Mouse (Mus musculus) naive thymus-derived CD4-positive, alpha-beta T cell, adult 5 months (primary cell): ENCODE data around the gene Naa50. TPM values are rescaled to one million over a fixed set of nuclear protein-coding genes. Genes with fewer than 3 reads are reported as not detected.

Source experiments
- polyA plus RNA-seq: library from polyadenylated mRNA; unstranded; fragments of 100-300 nt; shearing (Covaris generic); gene quantifications from one replicate; pipeline ENCODE4 v1.2.1, GENCODE M21; 2017

The Naa50 gene
- polyA plus RNA-seq, result 70.6 TPM

GRCm38 (mm10) chr16:44139536-44140185, at the start of gene Naa50, which contains the start of gene Atp6v1a:
Naa50 (plus strand) TSS chr16:44139830.
Atp6v1a (minus strand) TSS chr16:44139705.

DNA sequence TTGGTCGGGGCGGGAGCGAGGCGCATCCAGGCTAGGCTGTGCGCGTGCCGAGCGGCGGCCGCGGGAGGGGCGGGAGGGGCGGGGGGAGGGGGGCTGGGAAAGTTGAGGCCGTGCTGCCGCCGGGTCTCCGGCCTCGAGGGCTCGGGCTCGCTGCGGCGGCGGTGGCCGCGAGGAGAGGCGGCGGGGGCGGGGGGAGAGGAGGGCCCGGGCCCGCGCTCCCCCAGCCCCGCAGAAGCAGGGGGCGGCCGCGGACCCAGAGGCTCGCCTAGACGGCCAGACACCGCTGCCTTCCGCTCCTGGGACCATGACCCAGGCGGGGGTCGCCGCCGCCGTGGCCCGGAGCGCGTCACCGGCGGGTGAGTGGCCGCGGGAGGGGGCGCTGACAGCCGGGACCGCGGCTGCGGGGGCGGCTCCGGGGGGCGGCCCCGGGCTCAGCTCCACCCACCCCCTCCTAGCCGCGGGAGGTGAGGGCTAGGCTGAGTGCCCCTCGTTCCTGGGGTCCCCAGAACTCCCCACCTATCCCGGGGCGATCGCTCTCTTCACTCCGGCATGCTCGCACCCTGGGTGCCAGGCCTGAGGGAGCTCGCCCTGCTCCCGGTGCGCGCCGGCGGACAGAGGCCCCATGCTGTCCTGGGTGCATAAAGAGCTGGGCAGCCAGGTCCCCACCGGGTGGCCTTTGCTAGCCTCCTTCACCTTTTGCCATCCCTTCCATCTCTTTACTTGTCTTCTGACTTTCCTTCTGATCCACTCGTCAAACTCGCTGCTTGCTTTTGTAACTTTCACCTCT, 33.7 kb downstream of the Naa50 start, which contains the start of gene Usf3:
Gene Usf3 (plus strand): TSS at position 92 of the 787 bp plus-strand sequence.

Other genes with a start within 250 kb of the Naa50 start
- 21.5 TPM for gene Qtrt2, start 213.0 kb upstream of the Naa50 start, polyA plus RNA-seq
- 9.8 TPM for gene Zdhhc23, start 160.0 kb upstream of the Naa50 start, polyA plus RNA-seq
- 2.6 TPM for gene Gramd1c, start 76.5 kb upstream of the Naa50 start, polyA plus RNA-seq
- gene Atp6v1a, start 125 bp upstream of the Naa50 start, polyA plus RNA-seq, result 22.9 TPM
- 6.4 TPM for gene Usf3, start 33.4 kb downstream of the Naa50 start, polyA plus RNA-seq
- 116 TPM for gene Sidt1, start 193.4 kb downstream of the Naa50 start, polyA plus RNA-seq
- gene Spice1, start 207.3 kb downstream of the Naa50 start, polyA plus RNA-seq, result 68.6 TPM